Mouse (Mus musculus): ENCODE results near the gene Ubxn2a. TPM values are rescaled to one million over a fixed set of nuclear protein-coding genes. Genes with fewer than 3 reads are reported as not detected.

The Ubxn2a gene
- polyA plus RNA-seq, 1 experiment from 2014 or later = 37.6 TPM

- DNase-seq (ENCODE audit: low spot score) = no peak
- Histone ChIP-seq H3K36me3 (ENCODE audit: control insufficient read depth, insufficient read depth, low read length) (no peaks in the 10 kb centered on the region), H3K4me1 (replicated peaks; ENCODE audit: control insufficient read depth, insufficient read depth) (no peaks in the 10 kb centered on the region; the same call in 1 of the 2 replicates), H3K27ac (replicated peaks) (no peak overlapping the region), H3K9me3 (ENCODE audit: control insufficient read depth, low read length) (no peaks in the 10 kb centered on the region), H3K4me2 (replicated peaks; ENCODE audit: low read depth) (no peak overlapping the region), H3K4me3 (ENCODE audit: low read depth, low read length) (no peak overlapping the region), H3K27me3 (ENCODE audit: control insufficient read depth, insufficient read depth, low read length) (no peaks in the 10 kb centered on the region), H3K9ac (ENCODE audit: low read length) (no peak overlapping the region)
- WGBS = 66% methylated on average over 6 of the region's 6 CpGs
- no peak for TF ChIP-seq CTCF (IDR thresholded peaks at IDR 0.05; ENCODE audit: low read depth)
- TF ChIP-seq EP300 (optimal IDR thresholded peaks at IDR 0.05) = no peak
- no peak for ATAC-seq (ENCODE audit: low FRiP score, low TSS enrichment)
Measured at GRCm38 (mm10) chr12:4840010-4840409, 67.5 kb downstream of the Ubxn2a start.

DNA sequence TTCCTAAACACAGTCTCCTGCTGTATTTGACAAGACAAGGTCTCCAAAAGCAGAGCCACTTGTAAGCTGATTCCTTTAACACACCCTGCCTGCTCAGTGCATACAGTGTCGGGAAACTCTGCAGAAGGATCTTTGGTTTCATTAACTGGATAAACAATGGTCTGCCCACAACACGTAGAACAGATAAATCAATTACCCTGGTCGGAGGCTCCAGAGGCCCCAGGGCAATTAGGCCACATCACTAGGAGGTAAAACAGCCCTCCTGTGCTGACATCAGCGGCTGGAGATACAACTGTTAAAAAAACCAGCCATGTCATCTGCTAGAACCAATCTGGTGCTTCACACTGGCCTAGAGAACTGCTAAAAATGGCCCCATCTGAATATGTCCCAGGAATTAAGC lies 70.5 kb downstream of the Ubxn2a start:
- no peak overlapping the region for H3K4me2 ChIP-seq (replicated peaks; ENCODE audit: low read depth)
- no peak overlapping the region for H3K4me3 ChIP-seq (ENCODE audit: low read depth, low read length)
- H3K36me3 ChIP-seq (ENCODE audit: control insufficient read depth, insufficient read depth, low read length) = no peaks in the 10 kb centered on the region
- H3K4me1 ChIP-seq (replicated peaks; ENCODE audit: control insufficient read depth, insufficient read depth) = no peaks in the 10 kb centered on the region; the same call in 1 of the 2 replicates
- no peak for TF ChIP-seq EP300 (optimal IDR thresholded peaks at IDR 0.05)
- TF ChIP-seq CTCF (IDR thresholded peaks at IDR 0.05; ENCODE audit: low read depth) = no peak
- H3K27ac ChIP-seq (replicated peaks) = no peak overlapping the region
- 33% methylated on average over 4 of the region's 4 CpGs for WGBS
- ATAC-seq (ENCODE audit: low FRiP score, low TSS enrichment) (no peak), DNase-seq (ENCODE audit: low spot score) (no peak)
- no peak overlapping the region for H3K9ac ChIP-seq (ENCODE audit: low read length)
- no peaks in the 10 kb centered on the region for H3K9me3 ChIP-seq (ENCODE audit: control insufficient read depth, low read length)
- H3K27me3 ChIP-seq (ENCODE audit: control insufficient read depth, insufficient read depth, low read length) = no peaks in the 10 kb centered on the region

Other genes with a start within 250 kb of the Ubxn2a start
- 0.05 and 0.19 TPM in 2 replicates for gene Fam228a, start 169.3 kb downstream of the Ubxn2a start, polyA plus RNA-seq (2015; fragmentation: Nextera tagmentation; extraction: Ambion mirVana)
- 0.96 and 1.4 TPM in 2 replicates for gene Pfn4, start 138.7 kb downstream of the Ubxn2a start, polyA plus RNA-seq (2015; fragmentation: Nextera tagmentation; extraction: Ambion mirVana)
- 0.68 and 1.0 TPM in 2 replicates for gene Fam228b, start 138.4 kb downstream of the Ubxn2a start, polyA plus RNA-seq (2015; fragmentation: Nextera tagmentation; extraction: Ambion mirVana)
- 288 and 301 TPM in 2 replicates for gene Sf3b6, start 90.2 kb downstream of the Ubxn2a start, polyA plus RNA-seq (2015; fragmentation: Nextera tagmentation; extraction: Ambion mirVana)
- 7.7 and 8.3 TPM in 2 replicates for gene Fkbp1b, start 66.1 kb downstream of the Ubxn2a start, polyA plus RNA-seq (2015; fragmentation: Nextera tagmentation; extraction: Ambion mirVana)
- gene Wdcp, start 64.4 kb downstream of the Ubxn2a start, polyA plus RNA-seq (2015; fragmentation: Nextera tagmentation; extraction: Ambion mirVana) = 7.4 and 8.2 TPM in 2 replicates
- gene Mfsd2b, start 33.3 kb downstream of the Ubxn2a start, polyA plus RNA-seq (2015; fragmentation: Nextera tagmentation; extraction: Ambion mirVana) = 0.30 and 0.38 TPM in 2 replicates
- gene Atad2b, start 9.6 kb upstream of the Ubxn2a start, polyA plus RNA-seq (2015; fragmentation: Nextera tagmentation; extraction: Ambion mirVana) = 4.1 and 4.6 TPM in 2 replicates